In the genomic region with DNA sequence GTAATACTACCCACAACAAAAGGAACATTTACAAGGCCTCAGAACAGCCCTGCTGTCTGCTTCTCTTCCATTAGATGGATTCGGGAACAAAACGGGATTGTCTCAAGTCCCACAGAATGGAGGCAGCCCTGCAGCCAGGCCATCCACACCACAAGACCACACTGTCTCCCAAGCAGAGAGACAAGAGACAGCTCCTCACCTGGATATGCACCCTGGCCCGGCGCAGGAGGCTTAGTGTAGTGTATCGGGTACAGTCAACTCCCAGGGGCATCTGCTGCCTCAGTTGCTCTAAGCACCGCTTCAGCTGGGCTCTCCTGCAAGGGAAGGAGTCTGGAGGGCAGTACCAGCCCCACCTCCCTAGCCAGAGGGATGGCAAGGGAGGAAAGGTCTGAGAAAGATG, we compare ENCODE assay signal across 9 mouse cellular contexts. TPM values are rescaled to one million over a fixed set of nuclear protein-coding genes. Genes with fewer than 3 reads are reported as not detected.
DNase-seq lines count a peak whose midpoint lies in the region; ATAC-seq and TF ChIP-seq lines count a peak whose summit lies in the region.
"Had no signal": no experiment of that assay in that cellular context is flagged by ENCODE, and none has a peak within 500 bp of the region (broad histone marks: within the 10 kb centered on the region; RNA-seq: fewer than 3 reads in every experiment).

No protein-coding gene starts in this region.

- H3K9ac ChIP-seq in kidney, embryonic 14.5 days (ENCODE audit: low read depth, low read length), result 0 out of 2 replicates have a peak overlapping the region, but pooled peaks have one; percentile 58
- no peak overlapping the region for H3K9ac ChIP-seq in embryonic facial prominence, embryonic 11.5 days (replicated peaks; ENCODE audit: low read length)
- no peak overlapping the region; the same call in 1 of the 2 replicates for H3K9ac ChIP-seq in hindbrain, embryonic 16.5 days (ENCODE audit: low read depth, low read length)
- 0 out of 2 replicates have a peak overlapping the region, but pooled peaks have one; percentile 14 for H3K9ac ChIP-seq in midbrain, embryonic 14.5 days (replicated peaks; ENCODE audit: low read length)

- no peaks in the 10 kb centered on the region for H3K9me3 ChIP-seq in kidney, embryonic 14.5 days (ENCODE audit: control insufficient read depth, low read length)
- no peaks in the 10 kb centered on the region for H3K9me3 ChIP-seq in embryonic facial prominence, embryonic 11.5 days (replicated peaks; ENCODE audit: control insufficient read depth, low read length)
- no peaks in the 10 kb centered on the region for H3K9me3 ChIP-seq in hindbrain, embryonic 16.5 days (ENCODE audit: control insufficient read depth, low read length)
- no peaks in the 10 kb centered on the region for H3K9me3 ChIP-seq in midbrain, embryonic 14.5 days (ENCODE audit: control insufficient read depth, low read length)
- H3K9me3 ChIP-seq: G1E had no signal

- DNase-seq in kidney, adult 9 months, result no peak
- no peak for DNase-seq in embryonic facial prominence, embryonic 11.5 days (ENCODE audit: low spot score)
- no peak for DNase-seq in midbrain, embryonic 14.5 days
- DNase-seq in right cerebral cortex, postnatal 25 days, result no peak
- DNase-seq in left cerebral cortex, adult 2 months (ENCODE audit: extremely low spot score in 1 of 2, low spot score in 2 of 2), result no peak
- no peak for DNase-seq in lung, postnatal 36 days

- no peak for TF ChIP-seq CTCF in left cerebral cortex, adult 2 months (IDR thresholded peaks at IDR 0.05)

- no peaks in the 10 kb centered on the region for H3K27me3 ChIP-seq in kidney, embryonic 14.5 days (ENCODE audit: control insufficient read depth, insufficient read depth, low read length)
- no peaks in the 10 kb centered on the region for H3K27me3 ChIP-seq in embryonic facial prominence, embryonic 11.5 days (ENCODE audit: control insufficient read depth, insufficient read depth, low read length)
- H3K27me3 ChIP-seq in hindbrain, embryonic 16.5 days (replicated peaks; ENCODE audit: control insufficient read depth, insufficient read depth, low read length), result no peaks in the 10 kb centered on the region
- H3K27me3 ChIP-seq in midbrain, embryonic 14.5 days (ENCODE audit: control insufficient read depth, insufficient read depth, low read length), result no peaks in the 10 kb centered on the region

- WGBS in kidney, embryonic 14.5 days, result 87% methylated on average over 6 of the region's 6 CpGs
- 86% methylated on average over 6 of the region's 6 CpGs for WGBS in embryonic facial prominence, embryonic 11.5 days
- 88% methylated on average over 6 of the region's 6 CpGs for WGBS in hindbrain, embryonic 16.5 days
- 93% methylated on average over 6 of the region's 6 CpGs for WGBS in midbrain, embryonic 14.5 days

- peaks cover 25% of the 10 kb centered on the region for H3K4me1 ChIP-seq in kidney, embryonic 14.5 days (ENCODE audit: control insufficient read depth, insufficient read depth, low read length)
- peaks cover 7% of the 10 kb centered on the region for H3K4me1 ChIP-seq in embryonic facial prominence, embryonic 11.5 days (ENCODE audit: control insufficient read depth, insufficient read depth, low read length)
- H3K4me1 ChIP-seq in hindbrain, embryonic 16.5 days (ENCODE audit: control insufficient read depth, insufficient read depth, low read depth, low read length), result peaks cover 31% of the 10 kb centered on the region
- peaks cover 23% of the 10 kb centered on the region; the same call in 1 of the 2 replicates for H3K4me1 ChIP-seq in midbrain, embryonic 14.5 days (ENCODE audit: control insufficient read depth, insufficient read depth, low read length)

- H3K27ac ChIP-seq in kidney, embryonic 14.5 days (ENCODE audit: low read depth, low read length), result no peak overlapping the region
- H3K27ac ChIP-seq in embryonic facial prominence, embryonic 11.5 days (replicated peaks; ENCODE audit: low read depth, low read length), result no peak overlapping the region
- no peak overlapping the region for H3K27ac ChIP-seq in hindbrain, embryonic 16.5 days (ENCODE audit: low read depth, low read length)
- H3K27ac ChIP-seq in midbrain, embryonic 14.5 days (replicated peaks; ENCODE audit: low read depth, low read length), result no peak overlapping the region
- H3K27ac ChIP-seq in left cerebral cortex, adult 2 months, result no peak overlapping the region

- peak overlapping the region; percentile 52; the same call in 1 of the 2 replicates for H3K4me3 ChIP-seq in kidney, embryonic 14.5 days (ENCODE audit: low read length)
- peak overlapping the region; percentile 55 for H3K4me3 ChIP-seq in embryonic facial prominence, embryonic 11.5 days (ENCODE audit: low read depth, low read length)
- H3K4me3 ChIP-seq in hindbrain, embryonic 16.5 days (ENCODE audit: low read length), result peak overlapping the region; percentile 86; the same call in 1 of the 2 replicates
- peak overlapping the region; percentile 57 for H3K4me3 ChIP-seq in midbrain, embryonic 14.5 days (replicated peaks; ENCODE audit: low read depth, low read length)
- no peak overlapping the region for H3K4me3 ChIP-seq in left cerebral cortex, adult 2 months

- peaks cover 28% of the 10 kb centered on the region for H3K36me3 ChIP-seq in kidney, embryonic 14.5 days (ENCODE audit: control insufficient read depth, insufficient read depth, low read length)
- H3K36me3 ChIP-seq in embryonic facial prominence, embryonic 11.5 days (replicated peaks; ENCODE audit: control insufficient read depth, insufficient read depth, low read depth, low read length), result peaks cover 13% of the 10 kb centered on the region
- H3K36me3 ChIP-seq in hindbrain, embryonic 16.5 days (ENCODE audit: control insufficient read depth, insufficient read depth, low read length), result peaks cover 15% of the 10 kb centered on the region
- peaks cover 29% of the 10 kb centered on the region for H3K36me3 ChIP-seq in midbrain, embryonic 14.5 days (ENCODE audit: control insufficient read depth, insufficient read depth, low read length)

- no peak for ATAC-seq in kidney, embryonic 14.5 days (ENCODE audit: low FRiP score, low TSS enrichment)
- no peak for ATAC-seq in embryonic facial prominence, embryonic 11.5 days (replicated peaks; ENCODE audit: insufficient number of reproducible peaks, low FRiP score, low TSS enrichment, low read depth)
- no peak for ATAC-seq in hindbrain, embryonic 16.5 days
- no peak for ATAC-seq in midbrain, embryonic 14.5 days (ENCODE audit: low FRiP score, low TSS enrichment)

- peak overlapping the region; percentile 95 for H3K4me2 ChIP-seq in kidney, embryonic 14.5 days (replicated peaks; ENCODE audit: low read depth, low read length)
- H3K4me2 ChIP-seq in embryonic facial prominence, embryonic 11.5 days (ENCODE audit: low read depth, low read length), result peak overlapping the region; percentile 87
- peak overlapping the region; percentile 95 for H3K4me2 ChIP-seq in hindbrain, embryonic 16.5 days (ENCODE audit: low read length)
- peak overlapping the region; percentile 79 for H3K4me2 ChIP-seq in midbrain, embryonic 14.5 days (ENCODE audit: low read length)

- intact Hi-C loops in left cerebral cortex, adult 2 months (cut with DNase I), result loop anchor here (2.0 to 5.0 kb wide), 4 partner anchors 35 to 189 kb away; partner anchors contain the start of gene Lman2

RNA-seq across cellular contexts. Expression of gene Mxd3, which starts 1.5 kb away (rescaled TPM):
- 25.7 and 31.2 TPM in 2 replicates for polyA plus RNA-seq in kidney, embryonic 14.5 days (2014; fragmentation: Nextera tagmentation; extraction: Ambion mirVana)
- 24.1 and 27.1 TPM in 2 replicates for polyA plus RNA-seq in embryonic facial prominence, embryonic 11.5 days (2014; fragmentation: Nextera tagmentation; extraction: Ambion mirVana)
- polyA plus RNA-seq in hindbrain, embryonic 16.5 days (2015; fragmentation: Nextera tagmentation; extraction: Ambion mirVana), result 10.9 and 12.4 TPM in 2 replicates
- polyA plus RNA-seq in midbrain, embryonic 14.5 days (2014; fragmentation: Nextera tagmentation; extraction: Ambion mirVana), result 9.9 and 12.1 TPM in 2 replicates
- total RNA-seq in left cerebral cortex, adult 2 months (2021), result 1 to 10 TPM in 1 of 2 experiments, under 1 TPM in 1; 0.86 to 1.7 TPM

RNA-seq across cellular contexts. Expression of gene Rab24, which starts 6.4 kb away (rescaled TPM):
- 80.1 and 92.5 TPM in 2 replicates for polyA plus RNA-seq in kidney, embryonic 14.5 days (2014; fragmentation: Nextera tagmentation; extraction: Ambion mirVana)
- polyA plus RNA-seq in embryonic facial prominence, embryonic 11.5 days (2014; fragmentation: Nextera tagmentation; extraction: Ambion mirVana), result 84.8 and 104 TPM in 2 replicates
- 95.4 and 97.6 TPM in 2 replicates for polyA plus RNA-seq in hindbrain, embryonic 16.5 days (2015; fragmentation: Nextera tagmentation; extraction: Ambion mirVana)
- 108 and 114 TPM in 2 replicates for polyA plus RNA-seq in midbrain, embryonic 14.5 days (2014; fragmentation: Nextera tagmentation; extraction: Ambion mirVana)
- total RNA-seq in left cerebral cortex, adult 2 months (2021), result 10 to 100 TPM; 83.8 to 87.0 TPM

RNA-seq across cellular contexts. Expression of gene Prelid1, which starts 7.9 kb away (rescaled TPM):
- 482 and 508 TPM in 2 replicates for polyA plus RNA-seq in kidney, embryonic 14.5 days (2014; fragmentation: Nextera tagmentation; extraction: Ambion mirVana)
- 405 and 441 TPM in 2 replicates for polyA plus RNA-seq in embryonic facial prominence, embryonic 11.5 days (2014; fragmentation: Nextera tagmentation; extraction: Ambion mirVana)
- 347 and 353 TPM in 2 replicates for polyA plus RNA-seq in hindbrain, embryonic 16.5 days (2015; fragmentation: Nextera tagmentation; extraction: Ambion mirVana)
- polyA plus RNA-seq in midbrain, embryonic 14.5 days (2014; fragmentation: Nextera tagmentation; extraction: Ambion mirVana), result 325 and 336 TPM in 2 replicates
- total RNA-seq in left cerebral cortex, adult 2 months (2021), result 100 to 1,000 TPM; 161 to 170 TPM

RNA-seq across cellular contexts. Expression of gene Lman2, which starts 34.4 kb away (rescaled TPM):
- polyA plus RNA-seq in kidney, embryonic 14.5 days (2014; fragmentation: Nextera tagmentation; extraction: Ambion mirVana), result 75.0 and 108 TPM in 2 replicates
- 78.1 and 81.8 TPM in 2 replicates for polyA plus RNA-seq in embryonic facial prominence, embryonic 11.5 days (2014; fragmentation: Nextera tagmentation; extraction: Ambion mirVana)
- polyA plus RNA-seq in hindbrain, embryonic 16.5 days (2015; fragmentation: Nextera tagmentation; extraction: Ambion mirVana), result 44.9 and 51.5 TPM in 2 replicates
- 37.5 and 51.8 TPM in 2 replicates for polyA plus RNA-seq in midbrain, embryonic 14.5 days (2014; fragmentation: Nextera tagmentation; extraction: Ambion mirVana)
- 10 to 100 TPM; 57.8 to 60.4 TPM for total RNA-seq in left cerebral cortex, adult 2 months (2021)

RNA-seq across cellular contexts. Expression of gene Rgs14, which starts 41.4 kb away (rescaled TPM):
- 0.86 and 0.92 TPM in 2 replicates for polyA plus RNA-seq in kidney, embryonic 14.5 days (2014; fragmentation: Nextera tagmentation; extraction: Ambion mirVana)
- 0.53 and 0.56 TPM in 2 replicates for polyA plus RNA-seq in embryonic facial prominence, embryonic 11.5 days (2014; fragmentation: Nextera tagmentation; extraction: Ambion mirVana)
- polyA plus RNA-seq in hindbrain, embryonic 16.5 days (2015; fragmentation: Nextera tagmentation; extraction: Ambion mirVana), result 0.27 and 0.44 TPM in 2 replicates
- polyA plus RNA-seq in midbrain, embryonic 14.5 days (2014; fragmentation: Nextera tagmentation; extraction: Ambion mirVana), result 0.30 and 0.33 TPM in 2 replicates
- 10 to 100 TPM; 52.4 to 58.2 TPM for total RNA-seq in left cerebral cortex, adult 2 months (2021)

Comparison
In these comparisons a context has a peak if more than half of its experiments do, and no peak if none do; other contexts are left out.
1. H3K9ac ChIP-seq: peak in kidney, embryonic 14.5 days (single experiment) and midbrain, embryonic 14.5 days (single experiment); none in embryonic facial prominence, embryonic 11.5 days (single experiment) and hindbrain, embryonic 16.5 days (single experiment).
2. Peak in every context shown above with its lines, with median percentiles within 50 percentile points of each other: H3K4me2 ChIP-seq.